ENCODE assay signal across 21 mouse cellular contexts in the genomic region with DNA sequence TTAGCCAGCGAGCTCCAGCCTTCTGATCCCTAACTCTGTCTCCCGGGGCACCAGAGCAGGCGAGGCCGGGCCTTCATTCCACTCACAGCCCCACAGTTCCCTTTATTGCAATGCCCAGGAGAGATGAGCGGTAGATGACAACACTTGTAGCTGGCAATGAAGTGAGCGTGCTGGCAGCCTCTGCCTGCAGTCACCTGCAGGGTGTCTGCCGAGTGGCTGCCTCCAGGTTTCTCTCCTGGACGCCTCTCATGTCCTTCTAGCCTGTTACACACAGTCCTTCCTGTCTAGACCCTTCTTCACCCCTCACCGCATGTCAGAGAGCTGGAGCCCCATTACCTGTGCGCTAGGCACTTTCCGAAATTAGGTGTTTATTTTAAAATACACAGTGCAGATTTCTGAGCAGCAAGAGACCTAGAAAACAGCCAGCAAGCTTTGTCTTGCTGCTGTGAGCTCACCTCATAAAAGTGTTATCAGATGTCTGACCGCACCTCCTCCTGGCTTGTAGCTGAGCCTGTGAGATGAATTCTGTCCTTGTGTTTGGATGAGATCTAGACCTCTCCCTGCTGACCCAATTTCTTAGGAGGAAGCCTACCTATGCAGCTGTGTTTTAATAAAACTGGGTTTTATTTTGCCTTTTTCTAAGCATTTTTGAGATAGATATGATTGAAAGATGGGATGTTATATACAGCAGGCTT. TPM values are rescaled to one million over a fixed set of nuclear protein-coding genes. Genes with fewer than 3 reads are reported as not detected.
A peak's percentile ranks its signal among the peaks of the same experiment; 100 is the strongest.
DNase-seq lines count a peak whose midpoint lies in the region; ATAC-seq and TF ChIP-seq lines count a peak whose summit lies in the region.
"Had no signal": no experiment of that assay in that cellular context is flagged by ENCODE, and none has a peak within 500 bp of the region (broad histone marks: within the 10 kb centered on the region; RNA-seq: fewer than 3 reads in every experiment).

No protein-coding gene starts in this region.

- peaks cover 56% of the 10 kb centered on the region for H3K36me3 ChIP-seq in intestine, embryonic 14.5 days (ENCODE audit: control insufficient read depth, insufficient read depth, low read length)
- H3K36me3 ChIP-seq in intestine, embryonic 16.5 days (ENCODE audit: control insufficient read depth, insufficient read depth, low read length), result peaks cover 17% of the 10 kb centered on the region
- peaks cover 41% of the 10 kb centered on the region for H3K36me3 ChIP-seq in intestine, postnatal 0 days (ENCODE audit: control insufficient read depth, insufficient read depth)
- peaks cover 9% of the 10 kb centered on the region; the same call in 1 of the 2 replicates for H3K36me3 ChIP-seq in forebrain, embryonic 16.5 days (ENCODE audit: control insufficient read depth, insufficient read depth)
- peaks cover 18% of the 10 kb centered on the region for H3K36me3 ChIP-seq in lung, postnatal 0 days (ENCODE audit: insufficient read depth, low read length)

- no peaks in the 10 kb centered on the region for H3K9me3 ChIP-seq in intestine, embryonic 14.5 days (ENCODE audit: control insufficient read depth, low read length)
- H3K9me3 ChIP-seq in intestine, embryonic 16.5 days (ENCODE audit: control insufficient read depth, low read length), result no peaks in the 10 kb centered on the region
- H3K9me3 ChIP-seq in intestine, postnatal 0 days (ENCODE audit: control insufficient read depth), result no peaks in the 10 kb centered on the region
- no peaks in the 10 kb centered on the region for H3K9me3 ChIP-seq in forebrain, embryonic 16.5 days (ENCODE audit: control insufficient read depth, low read length)
- no peaks in the 10 kb centered on the region for H3K9me3 ChIP-seq in lung, postnatal 0 days (ENCODE audit: low read length)
- H3K9me3 ChIP-seq: hindbrain, embryonic 10.5 days; limb, embryonic 10.5 days; liver, embryonic 15.5 days; lung, embryonic 15.5 days; neural tube, embryonic 15.5 days had no signal

- TF ChIP-seq EP300 in lung, postnatal 0 days (IDR thresholded peaks at IDR 0.05), result no peak

- no peak for TF ChIP-seq CTCF in intestine, postnatal 0 days (IDR thresholded peaks at IDR 0.05; ENCODE audit: low read depth)
- no peak for TF ChIP-seq CTCF in lung, postnatal 0 days (IDR thresholded peaks at IDR 0.05)

- DNase-seq in cerebellum, adult 11 months, result peak; percentile 34
- DNase-seq in cerebellum, postnatal 4 days (ENCODE audit: low spot score in 2 of 2), result no peak
- DNase-seq in intestine, embryonic 14.5 days (ENCODE audit: low spot score), result no peak
- peak; percentile 31 for DNase-seq in cerebellum, adult 8-10 months
- no peak for DNase-seq in lung, postnatal 0 days (ENCODE audit: low spot score)
- DNase-seq: embryo, embryonic 11 days; forebrain, postnatal 0 days; kidney, adult 2 months; liver had no signal

- H3K27me3 ChIP-seq in intestine, embryonic 14.5 days (replicated peaks; ENCODE audit: control insufficient read depth, insufficient read depth, low read length), result no peaks in the 10 kb centered on the region
- H3K27me3 ChIP-seq in intestine, embryonic 16.5 days (replicated peaks; ENCODE audit: control insufficient read depth, insufficient read depth, low read length), result no peaks in the 10 kb centered on the region
- H3K27me3 ChIP-seq in intestine, postnatal 0 days (replicated peaks; ENCODE audit: control insufficient read depth, insufficient read depth, low read length), result no peaks in the 10 kb centered on the region
- no peaks in the 10 kb centered on the region for H3K27me3 ChIP-seq in forebrain, embryonic 16.5 days (replicated peaks; ENCODE audit: control insufficient read depth, insufficient read depth, low read length)
- H3K27me3 ChIP-seq in lung, postnatal 0 days (replicated peaks; ENCODE audit: insufficient read depth, low read length), result no peaks in the 10 kb centered on the region
- H3K27me3 ChIP-seq: liver, embryonic 15.5 days; lung, embryonic 15.5 days; neural tube, embryonic 15.5 days; Patski had no signal

- ATAC-seq in intestine, embryonic 14.5 days (replicated peaks; ENCODE audit: low FRiP score, low TSS enrichment, low read depth), result no peak
- no peak for ATAC-seq in intestine, embryonic 16.5 days
- ATAC-seq in intestine, postnatal 0 days, result no peak
- no peak for ATAC-seq in forebrain, embryonic 16.5 days
- no peak for ATAC-seq in lung, postnatal 0 days
- ATAC-seq: forebrain, postnatal 0 days; hindbrain, postnatal 0 days; Patski had no signal

- no peak overlapping the region for H3K4me2 ChIP-seq in intestine, embryonic 14.5 days (ENCODE audit: low read length)
- no peak overlapping the region for H3K4me2 ChIP-seq in intestine, embryonic 16.5 days (ENCODE audit: low read depth, low read length)
- H3K4me2 ChIP-seq in intestine, postnatal 0 days (replicated peaks; ENCODE audit: low read depth), result 0 out of 2 replicates have a peak overlapping the region, but pooled peaks have one; percentile 7
- H3K4me2 ChIP-seq in forebrain, embryonic 16.5 days (ENCODE audit: low read length), result no peak overlapping the region
- no peak overlapping the region for H3K4me2 ChIP-seq in lung, postnatal 0 days (replicated peaks; ENCODE audit: low read depth, low read length)
- H3K4me2 ChIP-seq: liver, embryonic 15.5 days; lung, embryonic 15.5 days; neural tube, embryonic 15.5 days had no signal

- 0 out of 2 replicates have a peak overlapping the region, but pooled peaks have one; percentile 11 for H3K9ac ChIP-seq in intestine, embryonic 14.5 days (ENCODE audit: low read length)
- no peak overlapping the region for H3K9ac ChIP-seq in intestine, embryonic 16.5 days (ENCODE audit: low read depth, low read length)
- no peak overlapping the region for H3K9ac ChIP-seq in intestine, postnatal 0 days (ENCODE audit: low read depth, low read length)
- H3K9ac ChIP-seq in forebrain, embryonic 16.5 days (replicated peaks; ENCODE audit: low read depth, low read length), result no peak overlapping the region
- no peak overlapping the region for H3K9ac ChIP-seq in lung, postnatal 0 days (replicated peaks; ENCODE audit: low read depth)
- H3K9ac ChIP-seq: forebrain, postnatal 0 days; liver, embryonic 15.5 days; lung, embryonic 15.5 days; neural tube, embryonic 15.5 days had no signal

- H3K4me3 ChIP-seq in intestine, embryonic 14.5 days (ENCODE audit: low read depth, low read length), result no peak overlapping the region
- H3K4me3 ChIP-seq in intestine, embryonic 16.5 days (ENCODE audit: low read length), result no peak overlapping the region
- H3K4me3 ChIP-seq in intestine, postnatal 0 days (ENCODE audit: low read depth, low read length), result no peak overlapping the region
- no peak overlapping the region for H3K4me3 ChIP-seq in forebrain, embryonic 16.5 days (replicated peaks; ENCODE audit: low read length)
- no peak overlapping the region for H3K4me3 ChIP-seq in lung, postnatal 0 days (ENCODE audit: low read depth, low read length)
- H3K4me3 ChIP-seq: hindbrain, embryonic 10.5 days; limb, embryonic 10.5 days; liver, embryonic 15.5 days; lung, embryonic 15.5 days; neural tube, embryonic 15.5 days had no signal

- peak overlapping the region; percentile 47; the same call in 1 of the 2 replicates for H3K27ac ChIP-seq in intestine, embryonic 14.5 days (ENCODE audit: low read depth)
- no peak overlapping the region for H3K27ac ChIP-seq in intestine, embryonic 16.5 days (ENCODE audit: low read length)
- no peak overlapping the region; the same call in 1 of the 2 replicates for H3K27ac ChIP-seq in intestine, postnatal 0 days (ENCODE audit: low read depth, low read length)
- H3K27ac ChIP-seq in forebrain, embryonic 16.5 days (ENCODE audit: low read length), result no peak overlapping the region
- no peak overlapping the region for H3K27ac ChIP-seq in lung, postnatal 0 days (ENCODE audit: low read length)
- H3K27ac ChIP-seq: hindbrain, embryonic 10.5 days; hindbrain, postnatal 0 days; kidney, postnatal 0 days; limb, embryonic 10.5 days; liver, embryonic 15.5 days; lung, embryonic 15.5 days; macrophage; neural tube, embryonic 15.5 days had no signal

- 0 out of 2 replicates have a peak, but pooled peaks cover 3% of the 10 kb centered on the region for H3K4me1 ChIP-seq in intestine, embryonic 14.5 days (replicated peaks; ENCODE audit: control insufficient read depth, insufficient read depth, low read length)
- H3K4me1 ChIP-seq in intestine, embryonic 16.5 days (ENCODE audit: control insufficient read depth, insufficient read depth, low read length), result peaks cover 3% of the 10 kb centered on the region
- peaks cover 4% of the 10 kb centered on the region; the same call in 1 of the 2 replicates for H3K4me1 ChIP-seq in intestine, postnatal 0 days (replicated peaks; ENCODE audit: control insufficient read depth, insufficient read depth, low read length)
- H3K4me1 ChIP-seq in forebrain, embryonic 16.5 days (replicated peaks; ENCODE audit: control insufficient read depth, insufficient read depth, low read length), result no peaks in the 10 kb centered on the region
- no peaks in the 10 kb centered on the region for H3K4me1 ChIP-seq in lung, postnatal 0 days (ENCODE audit: insufficient read depth, low read depth, low read length)
- H3K4me1 ChIP-seq: hindbrain, embryonic 10.5 days; limb, embryonic 10.5 days; lung, embryonic 15.5 days had no signal

- WGBS in intestine, embryonic 14.5 days, result 80% methylated on average over 12 of the region's 12 CpGs
- 62% methylated on average over 12 of the region's 12 CpGs for WGBS in intestine, embryonic 16.5 days
- 54% methylated on average over 12 of the region's 12 CpGs for WGBS in intestine, postnatal 0 days
- WGBS in forebrain, embryonic 16.5 days, result 84% methylated on average over 12 of the region's 12 CpGs
- 86% methylated on average over 12 of the region's 12 CpGs for WGBS in lung, postnatal 0 days

RNA-seq across cellular contexts. Expression of a gene that starts 7.3 kb away (rescaled TPM):
- 40.6 and 40.8 TPM in 2 replicates for polyA plus RNA-seq in intestine, embryonic 14.5 days (2014; fragmentation: Nextera tagmentation; extraction: Ambion mirVana)
- 22.2 and 22.9 TPM in 2 replicates for polyA plus RNA-seq in intestine, embryonic 16.5 days (2015; fragmentation: Nextera tagmentation; extraction: Ambion mirVana)
- polyA plus RNA-seq in intestine, postnatal 0 days (2015; fragmentation: Nextera tagmentation; extraction: Ambion mirVana), result 10.4 and 10.9 TPM in 2 replicates
- polyA plus RNA-seq in forebrain, embryonic 16.5 days (2015; fragmentation: Nextera tagmentation; extraction: Ambion mirVana), result 44.1 and 46.4 TPM in 2 replicates
- 17.2 and 20.0 TPM in 2 replicates for polyA plus RNA-seq in lung, postnatal 0 days (2015; fragmentation: Nextera tagmentation; extraction: Ambion mirVana)

RNA-seq across cellular contexts. Expression of a gene that starts 35.5 kb away (rescaled TPM):
- polyA plus RNA-seq in intestine, embryonic 14.5 days (2014; fragmentation: Nextera tagmentation; extraction: Ambion mirVana), result 54.3 and 60.7 TPM in 2 replicates
- 55.4 and 57.1 TPM in 2 replicates for polyA plus RNA-seq in intestine, embryonic 16.5 days (2015; fragmentation: Nextera tagmentation; extraction: Ambion mirVana)
- polyA plus RNA-seq in intestine, postnatal 0 days (2015; fragmentation: Nextera tagmentation; extraction: Ambion mirVana), result 61.3 and 68.5 TPM in 2 replicates
- polyA plus RNA-seq in forebrain, embryonic 16.5 days (2015; fragmentation: Nextera tagmentation; extraction: Ambion mirVana), result 31.4 and 34.3 TPM in 2 replicates
- 96.7 and 106 TPM in 2 replicates for polyA plus RNA-seq in lung, postnatal 0 days (2015; fragmentation: Nextera tagmentation; extraction: Ambion mirVana)

RNA-seq across cellular contexts. Expression of a gene that starts 48.8 kb away (rescaled TPM):
- 130 and 131 TPM in 2 replicates for polyA plus RNA-seq in intestine, embryonic 14.5 days (2014; fragmentation: Nextera tagmentation; extraction: Ambion mirVana)
- polyA plus RNA-seq in intestine, embryonic 16.5 days (2015; fragmentation: Nextera tagmentation; extraction: Ambion mirVana), result 115 and 122 TPM in 2 replicates
- 114 and 116 TPM in 2 replicates for polyA plus RNA-seq in intestine, postnatal 0 days (2015; fragmentation: Nextera tagmentation; extraction: Ambion mirVana)
- 153 and 159 TPM in 2 replicates for polyA plus RNA-seq in forebrain, embryonic 16.5 days (2015; fragmentation: Nextera tagmentation; extraction: Ambion mirVana)
- polyA plus RNA-seq in lung, postnatal 0 days (2015; fragmentation: Nextera tagmentation; extraction: Ambion mirVana), result 95.2 and 106 TPM in 2 replicates

Comparison
In these comparisons a context has a peak if more than half of its experiments do, and no peak if none do; other contexts are left out.
1. DNase-seq: peak in cerebellum, adult 11 months (single experiment) and cerebellum, adult 8-10 months (single experiment); none in cerebellum, postnatal 4 days (0 of 2), intestine, embryonic 14.5 days (single experiment) and lung, postnatal 0 days (single experiment).